Mouse (Mus musculus): ENCODE results near the gene Ifih1. TPM values are rescaled to one million over a fixed set of nuclear protein-coding genes. Genes with fewer than 3 reads are reported as not detected.
A peak's percentile ranks its signal among the peaks of the same experiment; 100 is the strongest.

Ifih1 gene
- polyA plus RNA-seq, 1 experiment from 2014 or later = 6.2 TPM

DNA sequence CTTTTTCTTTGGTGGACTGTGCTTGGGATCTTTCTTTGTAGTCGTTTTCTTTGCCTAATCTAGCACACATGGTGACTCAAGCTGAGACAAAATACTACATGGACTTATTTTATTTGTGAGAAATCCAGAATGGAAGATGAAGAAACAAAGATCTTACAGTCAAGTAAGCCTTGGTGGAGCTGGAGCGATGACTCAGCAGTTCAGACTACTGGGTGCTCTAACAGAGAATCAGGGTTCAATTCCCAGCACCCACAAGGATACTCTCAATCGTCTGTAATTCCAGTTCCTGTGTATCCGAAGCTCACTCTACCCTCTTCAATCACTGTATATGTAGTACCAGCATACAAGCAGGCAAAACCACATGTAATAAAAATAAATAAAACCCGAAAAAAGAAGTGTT lies 24.2 kb upstream of the Ifih1 start:
- Histone ChIP-seq H3K4me2 (ENCODE audit: low read depth, low read length) (no peak overlapping the region), H3K27ac (ENCODE audit: low read depth) (no peak overlapping the region), H3K9me3 (ENCODE audit: low read length) (no peaks in the 10 kb centered on the region), H3K4me3 (ENCODE audit: low read depth, low read length) (no peak overlapping the region), H3K4me1 (ENCODE audit: insufficient read depth) (peaks cover 4% of the 10 kb centered on the region; the same call in 1 of the 2 replicates), H3K36me3 (replicated peaks; ENCODE audit: insufficient read depth, low read length) (0 out of 2 replicates have a peak, but pooled peaks cover 2% of the 10 kb centered on the region), H3K27me3 (ENCODE audit: insufficient read depth, low read length) (no peaks in the 10 kb centered on the region), H3K9ac (replicated peaks) (no peak overlapping the region)
- no peak for ATAC-seq
- no peak for DNase-seq
- WGBS (ENCODE audit: insufficient replicate concordance) = 74% methylated on average over 5 of the region's 5 CpGs
- TF ChIP-seq CTCF (IDR thresholded peaks at IDR 0.05; ENCODE audit: low read depth) (no peak), EP300 (IDR thresholded peaks at IDR 0.05; ENCODE audit: low read depth) (no peak)

GRCm38 (mm10) chr2:62669848-62670247 lies 23.8 kb upstream of the Ifih1 start:
- Histone ChIP-seq H3K36me3 (replicated peaks; ENCODE audit: insufficient read depth, low read length) (0 out of 2 replicates have a peak, but pooled peaks cover 2% of the 10 kb centered on the region), H3K27me3 (ENCODE audit: insufficient read depth, low read length) (no peaks in the 10 kb centered on the region), H3K4me2 (ENCODE audit: low read depth, low read length) (no peak overlapping the region), H3K4me3 (ENCODE audit: low read depth, low read length) (no peak overlapping the region), H3K4me1 (ENCODE audit: insufficient read depth) (peaks cover 4% of the 10 kb centered on the region; the same call in 1 of the 2 replicates), H3K27ac (ENCODE audit: low read depth) (no peak overlapping the region), H3K9ac (replicated peaks) (no peak overlapping the region), H3K9me3 (ENCODE audit: low read length) (no peaks in the 10 kb centered on the region)
- DNase-seq = no peak
- TF ChIP-seq EP300 (IDR thresholded peaks at IDR 0.05; ENCODE audit: low read depth) = no peak
- TF ChIP-seq CTCF (IDR thresholded peaks at IDR 0.05; ENCODE audit: low read depth) = no peak
- no peak for ATAC-seq
- 77% methylated on average over 3 of the region's 3 CpGs for WGBS (ENCODE audit: insufficient replicate concordance)

DNA sequence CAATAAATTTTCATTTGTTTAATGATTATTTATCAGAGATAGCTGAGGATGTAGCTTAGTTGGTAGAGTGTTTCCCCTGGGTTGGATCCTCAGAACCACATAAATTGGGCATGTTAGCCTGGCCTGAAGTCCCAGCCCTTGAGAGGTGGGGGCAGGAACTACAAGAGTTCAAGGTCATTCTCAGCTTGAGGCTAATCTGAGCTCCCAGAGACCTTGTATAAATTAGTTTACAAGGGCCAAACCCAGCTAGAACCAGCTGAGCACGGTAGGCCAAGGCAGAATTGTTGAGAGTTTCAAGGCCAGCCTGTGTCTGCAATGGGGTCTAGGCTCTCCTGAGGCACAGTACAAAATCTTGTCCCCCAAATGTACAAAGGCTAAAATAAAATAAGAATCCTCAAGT lies 19.5 kb upstream of the Ifih1 start:
- H3K36me3 ChIP-seq (replicated peaks; ENCODE audit: insufficient read depth, low read length) = no peaks in the 10 kb centered on the region
- no peak for TF ChIP-seq EP300 (IDR thresholded peaks at IDR 0.05; ENCODE audit: low read depth)
- TF ChIP-seq CTCF (IDR thresholded peaks at IDR 0.05; ENCODE audit: low read depth) = no peak
- no peak overlapping the region for H3K4me3 ChIP-seq (ENCODE audit: low read depth, low read length)

GRCm38 (mm10) chr2:62664839-62665238 lies 18.8 kb upstream of the Ifih1 start:
- WGBS (ENCODE audit: insufficient replicate concordance) = 52% methylated on average over 7 of the region's 7 CpGs
- no peak for DNase-seq
- no peak for ATAC-seq
- Histone ChIP-seq H3K4me2 (ENCODE audit: low read depth, low read length) (peak overlapping the region; percentile 79), H3K9me3 (ENCODE audit: low read length) (no peaks in the 10 kb centered on the region), H3K4me1 (ENCODE audit: insufficient read depth) (no peaks in the 10 kb centered on the region), H3K36me3 (replicated peaks; ENCODE audit: insufficient read depth, low read length) (no peaks in the 10 kb centered on the region), H3K4me3 (ENCODE audit: low read depth, low read length) (peak overlapping the region; percentile 69), H3K27ac (ENCODE audit: low read depth) (peak overlapping the region; percentile 83; the same call in 1 of the 2 replicates), H3K27me3 (ENCODE audit: insufficient read depth, low read length) (no peaks in the 10 kb centered on the region), H3K9ac (replicated peaks) (peak overlapping the region; percentile 68; the same call in 1 of the 2 replicates)
- no peak for TF ChIP-seq EP300 (IDR thresholded peaks at IDR 0.05; ENCODE audit: low read depth)
- no peak for TF ChIP-seq CTCF (IDR thresholded peaks at IDR 0.05; ENCODE audit: low read depth)

More for the DNA sequence above, 19.5 kb upstream of the Ifih1 start:
- 52% methylated on average over 1 of the region's 1 CpGs for WGBS (ENCODE audit: insufficient replicate concordance)
- no peaks in the 10 kb centered on the region for H3K4me1 ChIP-seq (ENCODE audit: insufficient read depth)
- DNase-seq (no peak), ATAC-seq (no peak)
- no peaks in the 10 kb centered on the region for H3K9me3 ChIP-seq (ENCODE audit: low read length)
- no peak overlapping the region for H3K27ac ChIP-seq (ENCODE audit: low read depth)
- H3K4me2 ChIP-seq (ENCODE audit: low read depth, low read length) = peak overlapping the region; percentile 47
- H3K9ac ChIP-seq (replicated peaks) = 0 out of 2 replicates have a peak overlapping the region, but pooled peaks have one; percentile 21
- no peaks in the 10 kb centered on the region for H3K27me3 ChIP-seq (ENCODE audit: insufficient read depth, low read length)

- TF ChIP-seq CTCF (IDR thresholded peaks at IDR 0.05; ENCODE audit: low read depth) (no peak), EP300 (IDR thresholded peaks at IDR 0.05; ENCODE audit: low read depth) (no peak)
- Histone ChIP-seq H3K4me1 (ENCODE audit: insufficient read depth) (no peaks in the 10 kb centered on the region), H3K27ac (ENCODE audit: low read depth) (peak within 1 kb of the TSS; percentile 83), H3K36me3 (replicated peaks; ENCODE audit: insufficient read depth, low read length) (no peaks in the 10 kb centered on the region), H3K27me3 (ENCODE audit: insufficient read depth, low read length) (no peaks in the 10 kb centered on the region), H3K4me3 (ENCODE audit: low read depth, low read length) (peak within 1 kb of the TSS; percentile 69), H3K4me2 (ENCODE audit: low read depth, low read length) (peak within 1 kb of the TSS; percentile 79), H3K9ac (replicated peaks) (peak within 1 kb of the TSS; percentile 68), H3K9me3 (ENCODE audit: low read length) (no peaks in the 10 kb centered on the region)
- ATAC-seq = peak; percentile 99
- peak; percentile 93 for DNase-seq
- WGBS (ENCODE audit: insufficient replicate concordance) = under 1% methylated on average over 41 of the region's 43 CpGs
These were observed 18.1 kb upstream of the Ifih1 start, which contains the start of gene Gca for GRCm38 (mm10) chr2:62664135-62664670. Gene Gca, plus strand, starts transcription at chr2:62664285.

DNA sequence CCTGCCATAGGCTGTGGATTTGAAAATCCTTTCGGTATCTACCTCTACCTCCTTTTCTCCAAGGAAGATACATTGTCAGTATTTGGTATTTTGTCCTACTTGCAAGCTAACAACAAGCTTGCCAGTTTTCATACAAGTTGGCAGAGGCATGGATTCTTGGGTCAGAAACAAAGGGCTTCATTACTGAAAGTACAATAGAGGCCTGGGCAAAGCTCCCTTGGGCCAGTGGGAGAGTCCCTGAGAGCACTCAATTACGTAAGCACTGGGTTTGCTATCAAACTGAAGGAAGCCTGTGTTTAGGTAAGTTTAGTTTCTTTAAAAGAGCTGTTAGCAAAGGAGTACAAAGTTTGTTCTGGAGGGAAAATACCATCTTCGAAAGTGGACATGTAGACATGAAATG lies 16.5 kb upstream of the Ifih1 start:
- ATAC-seq (no peak), DNase-seq (no peak)
- 76% methylated on average over 3 of the region's 3 CpGs for WGBS (ENCODE audit: insufficient replicate concordance)
- Histone ChIP-seq H3K4me3 (ENCODE audit: low read depth, low read length) (no peak overlapping the region), H3K9me3 (ENCODE audit: low read length) (no peaks in the 10 kb centered on the region), H3K27ac (ENCODE audit: low read depth) (no peak overlapping the region), H3K9ac (replicated peaks) (no peak overlapping the region), H3K4me1 (ENCODE audit: insufficient read depth) (no peaks in the 10 kb centered on the region), H3K36me3 (replicated peaks; ENCODE audit: insufficient read depth, low read length) (no peaks in the 10 kb centered on the region), H3K4me2 (ENCODE audit: low read depth, low read length) (no peak overlapping the region), H3K27me3 (ENCODE audit: insufficient read depth, low read length) (no peaks in the 10 kb centered on the region)
- no peak for TF ChIP-seq CTCF (IDR thresholded peaks at IDR 0.05; ENCODE audit: low read depth)
- no peak for TF ChIP-seq EP300 (IDR thresholded peaks at IDR 0.05; ENCODE audit: low read depth)
